Mouse (Mus musculus) common myeloid progenitor, adult 5-6 weeks (primary cell): ENCODE results near the gene Ulk3. TPM values are rescaled to one million over a fixed set of nuclear protein-coding genes. Genes with fewer than 3 reads are reported as not detected.
A peak's percentile ranks its signal among the peaks of the same experiment; 100 is the strongest.

Experiments
- ATAC-seq: replicated peaks from 2 replicates; pipeline ENCODE4 v1.8.0; 2016; ENCODE audit warnings: low read depth, mild to moderate bottlenecking, moderate TSS enrichment, inconsistent platforms; ENCODE audit not compliant: poor library complexity, severe bottlenecking
- total RNA-seq: library from RNA; stranded (forward); fragments of 200-1000, 187-1606 nt; gene quantifications from 2 replicates; pipeline ENCODE4 v1.2.3, GENCODE M21; 2017

Gene Ulk3
- 4.1 and 10.6 TPM in 2 replicates for total RNA-seq

DNA sequence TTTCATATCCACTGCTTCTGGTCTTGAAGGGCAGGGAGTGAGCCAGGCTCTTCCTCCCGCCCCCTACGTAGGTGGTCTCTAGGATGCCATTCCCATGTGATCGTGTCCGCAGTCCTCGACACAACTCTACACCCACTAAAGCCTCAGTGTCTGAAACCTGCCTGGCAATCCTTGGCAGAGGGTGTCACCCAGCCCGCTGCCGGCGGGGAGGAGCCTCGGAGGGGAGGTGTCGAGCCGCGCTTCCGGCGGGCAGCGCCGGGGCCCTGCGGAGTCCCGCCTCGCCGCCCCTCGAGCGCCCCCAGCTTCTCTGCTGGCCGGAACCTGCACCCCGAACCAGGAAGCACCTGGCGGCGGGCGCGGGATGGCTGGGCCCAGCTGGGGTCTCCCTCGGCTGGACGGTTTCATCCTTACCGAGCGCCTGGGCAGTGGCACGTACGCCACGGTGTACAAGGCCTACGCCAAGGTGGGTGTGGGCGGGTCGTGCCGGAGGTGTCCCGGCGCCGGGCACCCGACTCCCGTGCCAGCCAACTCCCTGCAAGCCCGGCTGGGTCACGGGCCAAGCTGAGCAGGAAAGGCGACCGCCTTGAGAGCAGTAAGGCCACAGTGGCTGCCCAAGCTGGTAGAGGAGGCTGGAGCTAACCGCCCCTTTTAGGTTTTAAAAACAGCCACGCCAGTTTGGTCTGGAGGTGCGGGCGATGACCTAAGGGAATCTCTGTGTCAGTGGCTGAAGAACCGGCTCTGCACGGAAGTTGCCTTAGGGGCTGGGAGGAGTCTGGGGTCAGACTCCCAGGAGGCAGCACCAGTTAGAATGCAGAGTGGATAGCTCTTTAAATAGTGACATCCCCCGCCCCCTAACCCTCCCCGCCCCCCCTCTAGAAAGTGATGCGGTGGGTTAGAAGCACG lies at the start of gene Ulk3:
Ulk3 (plus strand) TSS at position 229 of the 903 bp plus-strand sequence.
- peak; percentile 85 for ATAC-seq

DNA sequence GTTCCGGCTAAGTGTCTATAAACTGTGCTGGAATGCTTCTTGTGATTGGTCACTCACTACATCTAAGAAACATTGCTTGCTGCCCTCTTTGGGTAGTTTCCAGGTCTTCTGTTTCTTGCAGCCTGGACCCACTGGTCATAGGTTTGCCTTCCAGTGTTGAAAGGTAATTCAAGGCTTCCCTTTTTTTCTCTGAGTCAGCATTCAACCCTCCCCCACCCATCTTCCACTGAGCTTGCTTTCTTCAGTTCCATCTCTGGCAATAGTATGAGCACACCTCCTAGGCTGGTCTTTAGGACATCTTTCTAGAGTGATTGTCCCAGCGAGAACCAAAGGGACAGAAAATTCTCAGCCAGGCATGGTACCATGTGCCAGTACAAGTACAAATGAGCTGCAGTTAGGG lies 49.7 kb upstream of the Ulk3 start:
- no peak for ATAC-seq

DNA sequence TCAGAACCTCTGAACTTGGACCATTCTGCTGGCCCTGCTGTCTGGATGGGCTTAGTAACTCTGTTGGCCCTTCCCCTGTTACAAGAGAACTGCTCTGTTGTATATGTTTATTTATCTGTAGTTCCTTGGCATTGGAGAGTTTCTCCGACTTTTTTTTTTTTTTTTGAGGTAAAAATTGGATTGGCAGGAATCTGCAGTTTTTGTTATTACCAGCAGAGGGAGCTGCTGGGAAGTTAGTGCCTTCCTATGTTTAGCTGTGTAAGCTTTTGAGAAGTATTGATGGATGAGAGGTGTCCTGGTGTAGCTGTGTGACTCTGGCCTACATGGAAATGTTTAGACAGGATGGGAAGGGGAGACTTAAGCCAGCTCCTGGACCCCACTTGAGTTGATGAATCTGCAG lies 47.9 kb upstream of the Ulk3 start:
- ATAC-seq = no peak

DNA sequence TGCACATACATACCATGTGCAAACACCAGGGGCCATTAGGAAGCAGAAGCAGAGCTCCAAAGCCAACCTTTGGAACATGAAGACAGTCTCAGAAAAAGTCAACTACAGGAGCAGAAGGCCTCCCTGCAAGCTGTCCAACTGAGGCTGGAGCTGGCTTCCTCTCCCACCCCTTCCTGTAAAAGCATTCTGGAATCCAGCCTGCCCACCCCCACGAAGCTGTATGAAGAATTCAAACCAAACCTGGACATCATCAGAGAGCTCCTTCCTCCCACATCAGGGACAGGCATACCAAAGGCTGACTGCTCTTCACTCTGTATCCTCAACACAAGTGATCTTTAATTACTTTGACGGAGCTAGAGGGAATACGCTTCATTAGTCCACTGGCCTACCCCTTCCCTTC lies 45.3 kb upstream of the Ulk3 start:
- no peak for ATAC-seq

DNA sequence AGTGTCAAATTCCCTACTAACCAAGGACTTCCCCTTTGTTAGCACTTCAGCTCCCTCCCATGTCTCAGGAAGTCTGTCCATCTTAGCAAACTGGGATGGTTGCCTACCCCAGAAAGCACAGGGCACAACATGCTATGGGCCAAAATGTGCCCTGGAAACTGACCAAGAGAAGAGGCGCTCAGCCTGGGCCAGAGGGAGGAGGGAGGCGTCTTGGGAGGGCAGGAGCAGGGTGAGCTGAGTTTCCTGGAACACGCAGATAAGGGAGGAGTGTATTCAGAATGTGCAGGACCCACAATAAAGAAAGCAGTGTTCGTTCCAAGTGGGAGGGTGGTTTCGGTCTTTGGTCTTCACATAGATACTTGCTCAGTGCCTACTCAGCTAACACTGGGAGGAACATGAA lies 42.0 kb upstream of the Ulk3 start:
- ATAC-seq = 0 out of 2 replicates have a peak, but pooled peaks have one; percentile 37

DNA sequence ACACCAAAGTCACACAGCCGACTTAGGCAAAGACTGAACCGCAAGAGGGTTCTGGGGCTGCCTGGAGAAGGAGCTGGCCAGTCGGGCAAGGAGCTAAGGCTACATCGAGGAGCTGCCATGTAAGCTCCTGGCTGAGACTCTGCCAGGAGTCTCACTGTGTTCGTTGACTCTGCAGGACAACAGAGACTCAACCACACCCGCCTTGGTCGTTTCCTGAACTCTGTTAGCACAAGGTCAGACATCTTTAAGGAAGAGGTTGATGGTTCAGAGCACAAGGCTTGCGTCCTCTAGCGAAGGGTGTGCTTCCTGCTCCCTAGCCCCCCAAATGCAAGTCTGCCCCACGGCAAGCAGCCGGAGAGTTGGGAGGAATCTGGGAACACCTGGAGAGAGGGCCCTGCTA lies 41.4 kb upstream of the Ulk3 start:
- ATAC-seq = no peak

DNA sequence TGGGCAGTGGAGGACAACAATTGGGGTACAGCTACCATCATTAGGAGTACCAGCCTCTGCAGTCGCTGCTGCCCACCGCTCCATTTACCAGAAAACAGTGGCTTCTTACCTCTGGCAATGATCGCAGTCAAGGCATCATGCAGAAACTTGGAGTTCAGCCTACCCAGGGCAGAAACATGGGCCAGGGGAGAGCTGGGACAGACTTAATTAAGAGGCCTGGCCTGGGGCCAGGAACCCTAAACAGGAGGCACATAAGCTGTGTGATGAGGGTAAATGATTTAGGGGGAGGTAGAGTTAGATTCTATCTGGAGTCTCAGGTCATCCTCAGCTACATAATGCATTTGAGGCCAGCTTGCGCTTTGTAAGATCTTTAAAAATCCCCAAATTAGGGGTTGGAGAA lies 40.1 kb upstream of the Ulk3 start:
- no peak for ATAC-seq

DNA sequence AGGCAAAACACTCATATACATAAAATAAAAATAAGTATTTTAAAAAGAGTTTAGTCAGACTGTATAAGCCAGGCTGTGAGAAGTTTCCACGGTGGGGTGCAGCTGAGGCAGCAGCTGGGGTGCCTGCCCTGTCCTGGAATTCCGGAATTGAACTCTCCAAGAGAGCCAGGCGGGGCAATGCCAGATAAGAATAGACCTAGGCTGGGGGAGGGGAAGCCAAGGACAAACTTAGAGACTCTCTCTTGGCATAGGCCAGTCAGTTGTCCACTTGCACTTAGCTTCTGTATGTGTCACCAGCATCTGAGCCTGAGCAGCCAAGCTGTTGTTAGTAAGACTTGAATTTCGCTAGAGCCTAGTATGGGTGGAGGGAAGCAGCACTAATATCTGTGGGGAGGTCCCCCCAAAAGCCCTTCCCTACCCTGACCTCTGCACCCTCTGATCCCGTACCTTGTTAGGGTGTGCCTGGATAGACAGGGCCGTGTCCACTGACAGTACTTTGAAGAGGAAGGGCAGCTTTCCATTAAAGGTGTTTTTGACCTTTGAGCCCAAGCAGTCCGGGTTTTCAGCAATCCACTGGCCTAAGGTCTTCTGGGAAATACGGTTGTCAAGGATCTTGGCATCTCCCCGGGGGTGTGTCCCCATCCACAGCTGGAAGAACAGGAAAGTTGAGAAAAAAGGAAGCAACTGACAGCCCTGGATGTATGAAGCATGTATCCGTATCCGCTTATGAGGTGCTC lies 39.0 kb upstream of the Ulk3 start:
- no peak for ATAC-seq

DNA sequence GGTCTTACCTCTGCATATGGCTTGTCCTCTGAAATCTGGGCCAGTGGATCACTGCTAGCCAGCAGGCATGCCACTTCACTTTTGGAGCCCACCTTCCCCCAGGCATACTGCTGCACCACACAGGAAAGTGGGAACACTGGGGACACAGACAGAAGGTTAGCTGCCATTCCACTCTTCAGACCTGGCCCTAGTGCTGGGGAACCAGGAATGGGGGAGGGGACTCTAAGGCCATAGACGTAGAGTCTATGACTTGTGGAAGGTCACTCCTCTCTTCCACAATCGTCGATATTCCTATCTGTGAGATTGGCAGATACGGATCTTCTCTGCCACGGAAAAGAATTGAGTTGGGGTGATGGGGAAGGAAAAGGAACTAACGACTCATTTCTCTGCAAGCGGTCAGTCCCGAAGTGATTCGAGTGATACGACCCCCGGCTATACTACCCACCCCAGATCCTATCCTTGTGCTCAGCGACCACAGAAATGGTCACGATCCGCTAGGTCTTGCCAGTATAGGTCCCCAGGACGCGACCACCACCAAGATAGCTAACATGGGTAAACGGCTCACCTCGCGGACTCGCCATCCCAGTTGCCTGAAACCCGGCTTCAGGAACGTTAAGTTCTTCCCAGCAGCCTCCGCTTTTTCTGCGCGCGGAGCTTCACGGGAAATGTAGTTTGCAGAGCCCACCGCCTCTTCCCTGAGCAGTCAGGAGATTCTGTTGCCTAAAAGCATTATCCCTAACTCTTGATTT lies 36.9 kb upstream of the Ulk3 start, which contains the start of gene Mpi:
Mpi (minus strand) TSS at position 625 of the 749 bp plus-strand sequence.
- peak; percentile 66; the same call in 1 of the 2 replicates for ATAC-seq

DNA sequence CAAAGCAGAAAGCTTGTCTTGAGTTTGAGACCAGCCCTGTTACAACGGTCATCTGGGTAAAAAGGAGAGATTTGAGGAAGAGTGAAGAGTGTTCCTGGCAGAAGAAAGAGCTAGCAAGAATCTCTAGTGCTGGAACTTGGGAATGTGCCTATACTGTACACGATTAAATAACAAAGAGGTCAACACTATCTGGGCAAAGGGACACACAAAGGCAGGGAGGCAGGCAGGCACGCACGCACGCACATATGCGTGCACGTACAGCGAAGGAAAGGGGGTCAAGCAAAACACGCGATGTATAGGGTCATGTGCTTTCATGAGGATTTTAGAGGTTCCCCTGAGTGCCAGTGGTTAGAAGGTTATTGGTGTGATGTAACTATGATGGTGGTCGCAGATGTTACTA lies 36.1 kb upstream of the Ulk3 start:
- ATAC-seq = no peak

DNA sequence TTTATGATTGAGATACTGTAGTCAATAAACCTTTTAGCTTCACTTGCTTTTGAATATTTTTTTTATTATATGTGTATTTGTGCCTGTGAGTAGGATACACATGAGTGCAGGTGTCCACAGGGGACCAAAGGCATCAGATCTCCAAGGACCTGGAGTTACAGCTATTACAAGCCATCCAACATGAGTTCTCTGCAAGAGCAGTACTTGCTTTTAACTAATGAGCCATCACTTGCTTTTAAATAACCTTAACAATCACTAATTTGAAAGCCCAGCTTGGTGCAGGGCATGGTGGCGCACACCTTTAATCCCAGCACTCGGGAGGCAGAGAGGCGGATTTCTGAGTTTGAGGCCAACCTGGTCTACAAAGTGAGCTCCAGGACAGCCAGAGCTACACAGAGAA lies 34.5 kb upstream of the Ulk3 start:
- no peak for ATAC-seq

DNA sequence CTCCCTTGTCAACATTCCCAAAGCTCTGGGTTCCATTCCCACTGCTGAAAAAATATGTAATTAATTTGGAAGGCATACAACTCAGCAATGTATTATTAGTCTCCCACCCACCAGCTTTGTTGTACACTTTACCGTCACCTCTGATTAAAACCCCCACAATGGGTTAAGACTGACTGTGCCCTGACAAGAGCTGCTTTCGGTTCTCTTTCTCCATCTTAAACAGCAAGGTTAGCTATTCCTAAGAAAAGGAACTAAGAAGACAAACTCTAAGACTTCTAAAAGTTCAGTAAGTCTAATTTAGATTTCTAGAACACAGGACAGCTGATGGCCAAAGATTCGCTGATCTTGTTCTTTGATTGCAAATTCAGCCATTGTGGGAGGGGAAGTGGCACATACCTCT lies 32.0 kb upstream of the Ulk3 start:
- ATAC-seq = no peak

DNA sequence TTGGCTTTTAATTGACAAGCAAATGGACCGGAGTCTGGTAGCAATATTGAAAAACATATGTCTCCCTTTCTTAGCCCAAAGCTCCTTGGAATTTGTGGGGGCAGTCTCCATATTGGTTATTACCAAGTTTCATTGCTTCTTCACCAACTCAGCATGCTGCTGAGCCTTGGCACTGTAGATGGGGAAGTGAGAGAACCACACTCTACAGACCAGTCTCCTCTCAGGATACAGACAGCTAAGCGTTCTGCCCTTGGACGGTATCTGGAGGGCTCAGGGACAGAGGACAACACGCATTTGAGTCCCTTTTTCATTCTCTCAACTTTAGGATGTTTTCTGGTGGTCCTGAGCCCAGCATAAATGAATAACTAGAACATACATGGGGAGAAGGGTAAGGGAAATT lies 30.6 kb upstream of the Ulk3 start:
- no peak for ATAC-seq

DNA sequence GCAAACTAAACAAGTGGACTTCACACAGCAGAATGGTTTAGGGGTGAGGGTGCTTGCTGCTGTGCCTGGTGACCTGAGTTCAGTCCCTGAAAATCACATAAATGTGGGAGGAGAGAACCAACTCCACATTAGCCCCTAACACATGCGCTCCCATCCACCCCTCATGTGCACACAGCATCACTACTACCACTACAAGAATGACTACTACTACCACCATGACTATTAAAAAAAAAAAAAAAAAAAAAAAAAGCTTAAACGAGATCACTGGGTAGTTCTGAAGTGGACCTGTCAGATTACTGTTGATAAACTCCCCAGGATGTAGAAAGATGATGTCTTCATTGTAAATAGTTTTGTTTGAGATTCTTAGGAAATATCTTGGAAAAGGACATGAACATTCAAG lies 29.7 kb upstream of the Ulk3 start:
- no peak for ATAC-seq

DNA sequence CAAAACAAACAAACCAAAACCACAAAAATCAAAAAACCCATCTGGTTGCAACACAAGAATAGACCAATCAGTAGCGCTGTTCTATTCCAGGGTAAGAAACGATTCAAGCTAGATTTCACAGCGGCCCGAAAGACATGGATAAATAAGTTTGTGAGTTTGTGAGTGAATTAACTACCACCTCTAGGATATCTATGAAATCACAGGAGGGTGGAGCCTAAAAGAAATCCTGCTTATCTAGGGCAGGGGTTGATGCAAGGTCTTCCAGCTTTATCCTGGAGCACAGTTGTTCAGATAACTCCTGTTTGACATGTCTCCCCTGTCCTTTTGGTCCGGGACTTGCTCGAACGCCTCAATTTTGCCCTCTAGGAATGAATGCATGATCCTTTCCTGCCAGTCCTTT lies 29.0 kb upstream of the Ulk3 start:
- no peak for ATAC-seq

DNA sequence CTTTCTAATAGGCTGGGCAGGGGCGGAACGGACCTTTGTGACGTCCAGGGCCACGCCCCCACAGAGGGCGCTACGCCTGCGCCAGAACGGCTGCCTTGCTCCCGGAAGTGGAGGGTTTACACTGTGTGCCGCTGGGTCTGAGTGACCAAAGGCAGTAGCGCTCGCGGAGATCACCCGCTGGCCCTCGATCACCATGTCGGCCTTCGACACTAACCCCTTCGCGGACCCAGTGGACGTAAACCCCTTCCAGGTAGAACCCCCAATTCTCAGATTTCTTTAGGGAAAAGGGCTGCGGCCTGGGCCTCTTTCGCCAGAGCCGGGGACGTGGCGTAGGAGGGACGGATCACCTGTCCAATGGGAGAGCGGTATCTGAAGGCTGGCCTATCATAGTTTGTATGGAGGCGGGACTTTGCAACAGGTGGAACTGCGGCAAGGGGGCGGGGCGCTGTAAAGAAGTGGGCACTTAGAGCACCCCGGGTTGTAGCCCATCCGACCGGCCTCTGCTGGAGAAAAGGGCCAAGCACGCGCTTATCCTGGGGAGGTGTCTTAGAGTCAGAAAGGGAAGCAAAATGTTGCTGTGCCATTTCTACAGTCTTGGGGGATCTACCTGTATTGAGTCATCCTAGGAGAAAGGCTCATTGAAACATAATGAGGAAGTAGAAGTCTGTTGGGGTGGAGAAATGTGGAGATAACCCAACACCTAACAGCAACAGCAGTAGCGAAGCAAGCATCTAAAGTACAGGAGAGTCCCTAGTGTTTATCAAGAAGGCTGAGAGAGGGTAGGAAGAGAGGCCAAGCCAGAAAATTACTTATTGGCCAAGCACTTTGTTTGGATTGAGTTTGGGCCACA lies 28.2 kb upstream of the Ulk3 start, which contains the start of gene Scamp2:
Scamp2 (plus strand) TSS at position 83 of the 850 bp plus-strand sequence.
- ATAC-seq = peak; percentile 88

DNA sequence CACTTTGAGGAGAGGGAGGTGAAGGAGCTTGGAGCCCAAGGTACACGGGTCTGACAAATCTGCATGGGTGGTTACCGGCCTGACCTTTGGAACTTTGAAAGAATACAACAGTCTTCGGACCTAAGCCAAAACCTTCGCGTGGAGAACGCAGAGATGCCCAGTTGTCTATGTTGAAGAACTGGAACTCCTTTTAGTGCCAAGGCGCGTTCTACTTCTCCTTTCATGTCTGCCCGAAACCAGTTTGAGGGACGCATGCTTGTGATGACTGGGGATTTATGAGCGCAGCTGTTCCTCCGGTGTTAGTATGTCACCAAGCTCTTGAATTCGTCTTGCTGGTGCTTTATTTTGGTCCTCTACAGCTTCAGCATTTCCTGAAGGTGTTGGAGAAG lies 27.5 kb upstream of the Ulk3 start:
- ATAC-seq = 0 out of 2 replicates have a peak, but pooled peaks have one; percentile 12

DNA sequence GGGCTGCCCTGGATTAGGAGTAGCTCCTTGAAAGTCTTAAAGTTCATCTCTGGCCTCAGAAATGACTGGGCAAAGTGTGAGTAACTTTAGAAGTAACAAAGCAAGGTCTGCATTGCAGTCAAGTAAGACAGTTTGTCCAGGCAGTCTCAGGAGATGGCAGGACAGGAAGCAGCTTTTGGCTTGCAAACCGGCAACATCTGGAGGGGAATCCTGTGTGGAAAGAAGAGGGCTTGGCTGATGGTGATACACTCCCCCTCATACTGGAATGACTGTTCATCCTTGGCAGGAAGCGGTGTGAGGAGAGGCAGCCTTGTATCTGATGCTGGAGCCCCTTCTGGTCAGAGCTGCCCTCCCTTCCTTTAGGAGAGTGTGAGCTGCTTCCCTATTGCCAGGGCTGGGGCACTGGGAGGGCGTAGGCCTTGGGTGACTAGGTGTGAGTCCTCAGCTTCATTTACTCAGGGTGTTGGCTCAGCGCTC lies 26.3 kb upstream of the Ulk3 start:
- peak; percentile 54 for ATAC-seq

DNA sequence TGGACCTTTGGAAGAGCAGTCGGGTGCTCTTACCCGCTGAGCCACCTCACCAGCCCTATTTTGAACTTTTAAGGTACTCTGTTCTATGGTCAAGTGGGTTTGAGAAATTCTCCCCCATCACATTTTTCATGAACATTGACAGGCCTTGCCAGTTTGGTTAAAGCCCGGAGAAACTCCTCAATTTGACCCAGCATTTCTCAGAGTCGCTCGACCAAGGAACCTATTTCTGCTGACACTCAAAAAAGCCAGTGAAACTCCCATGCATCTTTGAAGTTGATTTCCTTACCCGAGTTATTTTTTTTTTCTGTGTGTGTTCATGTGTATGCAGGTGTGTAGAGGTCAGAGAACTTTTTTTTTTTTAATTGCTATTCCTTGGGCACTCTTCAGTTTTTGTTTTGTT lies 24.6 kb upstream of the Ulk3 start:
- no peak for ATAC-seq
